Mouse (Mus musculus): Measurements from ENCODE around the gene Kars.

The Kars gene

DNA sequence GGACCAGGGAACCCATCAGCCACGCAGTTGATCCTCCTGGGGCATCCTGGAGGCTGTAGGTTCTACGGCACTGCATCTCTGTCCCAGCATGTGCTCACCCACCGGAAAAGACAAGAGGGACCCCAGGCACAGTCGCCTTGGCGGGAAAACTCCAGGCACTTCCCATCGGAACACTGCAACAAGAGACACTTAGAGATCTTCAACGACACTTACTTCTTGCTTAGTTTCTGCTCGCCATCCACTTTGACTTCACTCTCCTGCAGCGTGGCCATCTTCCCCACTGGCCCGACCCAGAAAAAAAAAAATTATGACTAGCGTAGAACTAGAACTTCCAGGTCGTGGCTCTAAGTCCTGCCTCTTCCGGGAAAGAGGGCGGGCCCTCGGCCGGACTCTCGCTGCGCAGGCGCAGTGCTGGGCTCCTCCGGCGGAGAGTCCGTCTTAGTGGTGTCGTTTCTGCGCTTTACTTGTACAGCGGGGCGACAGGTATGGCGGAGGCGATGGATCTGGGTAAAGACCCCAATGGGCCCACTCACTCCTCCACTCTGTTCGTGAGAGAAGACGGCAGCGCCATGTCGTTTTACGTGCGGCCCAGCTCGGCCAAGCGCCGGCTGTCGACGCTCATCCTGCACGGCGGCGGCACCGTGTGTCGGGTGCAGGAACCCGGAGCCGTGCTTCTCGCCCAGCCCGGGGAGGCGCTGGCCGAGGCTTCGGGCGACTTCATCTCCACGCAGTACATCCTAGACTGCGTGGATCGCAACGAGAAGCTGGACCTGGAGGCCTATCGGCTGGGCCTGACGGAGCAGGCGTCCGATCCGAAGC lies at the start of gene Kars, which contains the start of gene Terf2ip:
Gene Kars, minus strand, starts transcription at position 327 of the 819 bp plus-strand sequence.
Gene Terf2ip, plus strand, starts transcription at position 402 of the 819 bp plus-strand sequence.
- DNase-seq (ENCODE audit: low spot score): peak; percentile 88

DNA sequence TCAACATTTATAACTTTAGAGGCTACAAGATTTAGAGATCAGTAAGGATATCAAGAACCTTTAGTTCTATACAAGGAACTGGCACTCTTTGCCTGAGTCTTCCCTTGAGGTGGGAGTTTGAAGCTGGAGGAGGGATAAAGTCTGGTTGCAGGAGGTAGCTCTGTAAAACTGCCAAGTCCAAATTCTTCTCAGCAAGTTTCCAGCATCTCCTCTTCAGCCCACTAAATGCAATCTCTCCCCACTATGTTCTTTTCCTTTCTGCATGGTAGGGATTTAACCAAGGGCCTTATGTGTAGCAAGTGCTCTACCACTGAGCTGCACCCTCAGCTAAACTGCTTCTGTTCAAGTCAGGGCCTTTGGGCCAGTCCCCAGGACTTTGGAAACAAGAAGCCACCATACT lies 43.3 kb upstream of the Kars start:
- no peak for DNase-seq (ENCODE audit: low spot score)

DNA sequence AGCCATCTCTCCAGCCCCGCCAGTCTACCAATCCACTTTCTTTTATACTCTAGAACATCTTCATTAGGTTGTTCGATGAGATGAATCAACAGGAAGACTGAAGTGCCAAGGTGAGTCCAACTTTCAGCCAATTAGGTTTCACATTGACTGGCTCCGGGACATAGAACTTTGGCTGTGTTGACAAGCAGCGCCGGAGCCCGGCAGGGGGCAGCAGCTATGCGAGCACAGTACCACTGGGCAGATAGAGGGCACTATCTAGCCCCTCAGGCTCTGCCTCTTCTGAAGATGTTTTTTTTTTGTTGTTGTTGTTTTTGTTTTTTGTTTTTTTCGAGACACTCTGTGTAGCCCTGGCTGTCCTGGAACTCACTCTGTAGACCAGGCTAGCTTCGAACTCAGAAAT lies 40.4 kb upstream of the Kars start:
- no peak for DNase-seq (ENCODE audit: low spot score)

DNA sequence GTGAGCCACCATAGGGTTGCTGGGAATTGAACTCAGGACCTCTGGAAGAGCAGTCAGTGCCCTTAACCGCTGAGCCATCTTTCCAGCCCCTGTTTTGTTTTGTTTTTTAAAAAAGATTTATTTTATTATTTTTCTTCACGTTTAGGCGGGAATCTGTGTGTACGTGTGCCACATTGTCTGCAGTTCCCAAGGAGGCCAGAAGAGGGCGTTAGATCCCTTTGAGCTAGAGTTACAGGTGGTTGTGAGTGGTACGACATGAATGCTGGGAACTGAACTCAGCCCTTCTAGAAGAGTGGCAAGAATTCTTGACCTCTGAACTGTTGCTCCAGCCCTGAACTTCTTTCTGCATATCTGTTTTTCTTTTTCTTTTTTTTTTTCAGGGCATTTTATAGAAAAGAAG lies 38.9 kb upstream of the Kars start:
- no peak for DNase-seq (ENCODE audit: low spot score)

DNA sequence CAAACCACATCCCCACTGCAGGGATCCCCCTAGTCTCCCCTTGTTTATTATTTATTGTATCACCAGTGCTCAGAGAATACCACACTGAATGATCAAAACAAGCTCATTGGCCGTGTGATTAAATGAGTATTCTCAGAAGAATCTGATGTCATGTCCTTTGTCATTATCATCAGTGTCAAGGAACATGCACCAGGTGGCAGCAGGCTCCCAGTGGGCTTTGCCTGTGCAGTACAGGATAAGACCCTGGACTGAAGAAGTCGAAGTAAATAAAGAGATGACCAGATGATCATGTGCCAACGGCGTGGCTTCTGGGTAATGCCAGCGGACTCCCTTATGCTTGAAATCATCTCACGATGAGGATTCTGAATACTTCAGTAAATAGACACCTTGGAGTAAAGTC lies 37.2 kb upstream of the Kars start:
- no peak for DNase-seq (ENCODE audit: low spot score)

DNA sequence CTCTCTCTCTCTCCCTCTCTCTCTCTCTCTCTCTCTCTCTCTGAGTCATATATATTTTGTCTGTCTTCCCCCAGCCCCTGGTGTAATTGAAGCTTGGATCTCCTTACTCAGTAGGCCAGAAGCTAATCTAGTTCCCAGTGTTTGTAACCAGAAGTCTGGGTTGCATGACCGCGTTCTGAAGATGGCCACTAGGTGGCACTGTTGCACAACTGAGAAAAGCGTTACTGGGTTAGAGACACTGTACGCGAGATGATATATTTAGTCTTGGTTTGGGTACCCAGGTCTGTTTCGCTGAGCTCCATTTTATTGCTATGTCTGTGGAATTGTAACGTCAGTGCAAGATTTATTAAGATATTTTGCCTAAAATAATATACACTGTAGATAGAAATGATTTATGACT lies 34.8 kb upstream of the Kars start:
- DNase-seq (ENCODE audit: low spot score): peak; percentile 70

DNA sequence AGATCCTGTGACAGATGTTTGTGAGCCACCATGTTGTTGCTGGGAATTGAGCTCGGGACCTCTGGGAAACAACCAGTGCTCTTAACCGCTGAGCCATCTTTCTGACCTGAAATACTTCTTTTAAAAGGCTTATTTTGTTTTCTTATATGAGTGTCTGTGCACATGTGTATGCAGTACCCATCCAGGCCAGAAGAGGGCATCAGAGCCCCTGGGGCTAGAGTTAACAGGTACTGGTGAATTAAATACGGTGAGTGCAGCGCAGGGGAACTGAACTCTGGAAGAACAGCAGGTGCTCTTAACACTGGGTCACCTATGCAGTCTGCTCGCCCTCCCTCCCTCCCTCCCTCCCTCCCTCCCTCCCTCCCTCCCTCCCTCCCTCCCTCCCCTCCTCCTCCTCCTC lies 34.1 kb upstream of the Kars start:
- no peak for DNase-seq (ENCODE audit: low spot score)

DNA sequence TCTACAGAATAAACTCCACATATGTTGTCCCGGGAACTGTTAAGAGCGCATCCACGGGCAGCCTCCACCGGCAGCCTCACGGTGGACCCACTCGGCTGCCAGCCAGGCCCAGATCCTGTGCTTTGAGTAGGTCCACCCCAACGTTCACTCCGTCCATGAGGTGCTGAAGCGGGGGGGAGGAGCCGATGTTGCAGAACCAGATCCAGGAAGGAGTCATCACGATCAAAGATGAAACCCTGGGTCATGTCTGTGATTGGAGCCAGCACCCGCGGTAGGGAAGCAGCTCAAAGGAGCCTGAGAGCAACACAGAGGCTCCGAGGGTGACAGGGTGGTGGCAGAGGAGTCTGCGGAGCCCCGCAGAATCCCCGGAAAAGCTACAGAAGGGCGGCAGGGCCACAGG lies 26.4 kb upstream of the Kars start:
- no peak for DNase-seq (ENCODE audit: low spot score)

DNA sequence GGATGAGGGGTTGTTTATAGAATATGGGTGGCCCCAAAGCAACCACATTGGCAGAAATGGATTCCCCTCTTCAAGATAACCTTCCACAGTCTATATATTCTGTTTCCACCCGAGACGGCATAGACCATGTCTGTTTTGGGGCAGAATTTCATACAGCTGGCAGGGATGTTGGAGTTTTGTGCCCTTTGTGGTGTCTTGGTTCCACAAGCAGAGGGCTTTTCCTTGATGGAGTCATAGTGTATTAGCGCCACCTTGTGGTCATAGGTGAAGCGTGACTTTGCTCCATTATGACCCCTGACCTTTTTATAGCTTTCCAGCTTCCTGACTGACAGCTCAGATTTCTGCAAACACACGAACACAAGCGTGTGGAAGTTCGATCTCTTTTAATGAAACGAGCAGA lies 23.5 kb upstream of the Kars start:
- DNase-seq (ENCODE audit: low spot score): peak; percentile 63

DNA sequence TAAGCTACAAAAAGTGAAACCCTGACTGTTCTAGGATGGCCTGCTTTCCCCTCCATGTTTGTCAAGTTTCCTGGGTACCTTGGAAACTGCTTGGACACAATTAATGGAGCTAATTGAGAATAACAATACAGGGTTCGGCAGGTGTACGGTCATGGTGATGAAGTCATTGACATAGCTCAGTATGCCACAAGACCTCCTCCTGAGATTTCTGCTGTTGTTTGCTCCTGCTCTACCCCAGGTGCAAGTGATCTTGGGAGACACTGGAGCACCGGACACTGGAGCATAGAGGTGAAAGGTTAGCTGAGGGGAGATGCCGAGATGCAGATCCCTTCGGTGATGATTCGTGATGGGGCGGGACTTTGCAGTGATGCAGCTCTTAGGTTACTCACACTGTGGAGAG lies 21.9 kb upstream of the Kars start:
- no peak for DNase-seq (ENCODE audit: low spot score)

DNA sequence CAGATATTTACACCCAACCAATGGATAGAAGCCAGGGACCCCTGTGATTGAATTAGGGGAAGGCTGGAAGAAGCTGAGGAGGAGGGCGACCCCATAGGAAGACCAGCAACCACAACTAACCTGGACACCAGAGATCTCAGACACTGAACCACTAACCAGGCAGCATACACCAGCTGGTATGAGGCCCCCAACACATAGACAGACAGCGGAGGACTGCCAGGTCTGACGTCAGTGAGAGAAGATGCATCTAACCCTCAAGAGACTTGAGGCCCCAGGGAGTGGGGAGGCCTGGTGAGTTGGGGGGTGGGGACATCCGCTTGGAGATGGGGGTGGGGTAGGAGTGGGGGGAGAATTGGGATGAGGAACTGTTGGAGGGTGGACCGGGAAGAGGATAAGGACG lies 19.5 kb upstream of the Kars start:
- no peak for DNase-seq (ENCODE audit: low spot score)

DNA sequence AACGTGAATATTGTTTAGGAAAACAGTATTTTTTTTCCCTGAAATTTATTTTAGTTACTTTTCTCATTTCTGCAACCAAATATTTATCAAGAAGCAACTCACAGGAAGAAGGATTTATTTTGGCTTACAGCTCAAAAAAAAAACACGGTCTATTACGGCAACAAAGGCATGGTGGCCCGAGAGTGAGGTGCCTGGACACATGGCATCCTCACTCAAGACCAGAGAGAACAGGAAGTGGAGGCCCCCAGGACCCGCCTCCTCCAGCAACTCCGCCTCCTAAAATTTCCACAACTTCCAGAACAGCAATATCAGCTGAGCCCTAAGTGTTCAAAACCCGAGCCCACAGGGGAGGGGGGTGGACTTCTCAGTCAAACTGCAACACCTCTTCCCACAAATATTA lies 18.3 kb upstream of the Kars start:
- DNase-seq (ENCODE audit: low spot score): no peak

DNA sequence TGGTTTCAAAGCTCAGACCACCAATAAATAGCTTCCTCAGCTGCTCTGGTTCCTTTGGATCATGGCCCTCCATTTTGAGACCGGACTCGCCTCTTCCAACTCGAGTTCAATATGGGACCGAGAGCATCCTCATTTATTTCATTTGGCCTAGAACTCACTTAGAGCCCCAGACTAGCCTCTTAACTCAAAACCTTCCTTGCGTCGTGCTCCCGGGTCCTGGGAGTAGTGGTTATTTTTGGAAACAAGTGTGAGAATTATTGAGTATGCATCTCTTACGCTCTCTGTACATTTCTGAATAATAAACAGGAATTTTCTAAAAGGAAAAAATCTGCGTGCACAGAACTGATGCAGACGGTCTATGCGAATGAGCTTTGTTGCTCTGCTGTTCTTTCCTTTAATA lies 3.8 kb upstream of the Kars start, which contains the start of gene Gm6793:
Gene Gm6793, minus strand, starts transcription at position 101 of the 400 bp plus-strand sequence.
- no peak for DNase-seq (ENCODE audit: low spot score)

DNA sequence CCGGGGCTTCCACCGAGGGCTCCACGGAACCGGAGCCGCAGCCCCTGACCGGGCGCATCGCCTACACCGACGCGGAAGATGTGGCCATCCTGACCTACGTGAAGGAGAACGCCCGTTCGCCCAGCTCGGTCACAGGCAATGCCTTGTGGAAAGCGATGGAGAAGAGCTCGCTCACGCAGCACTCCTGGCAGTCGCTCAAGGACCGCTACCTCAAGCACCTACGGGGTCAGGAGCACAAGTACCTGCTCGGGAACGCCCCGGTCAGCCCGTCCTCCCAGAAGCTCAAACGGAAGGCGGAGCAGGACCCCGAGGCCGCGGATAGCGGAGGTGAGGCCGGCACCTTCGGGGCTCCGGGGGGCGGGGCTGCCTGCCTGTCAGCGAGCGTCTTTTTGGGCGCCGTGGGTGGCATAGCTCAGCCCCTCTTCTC lies 706 bp upstream of the Kars start:
- DNase-seq (ENCODE audit: low spot score): peak; percentile 39

DNA sequence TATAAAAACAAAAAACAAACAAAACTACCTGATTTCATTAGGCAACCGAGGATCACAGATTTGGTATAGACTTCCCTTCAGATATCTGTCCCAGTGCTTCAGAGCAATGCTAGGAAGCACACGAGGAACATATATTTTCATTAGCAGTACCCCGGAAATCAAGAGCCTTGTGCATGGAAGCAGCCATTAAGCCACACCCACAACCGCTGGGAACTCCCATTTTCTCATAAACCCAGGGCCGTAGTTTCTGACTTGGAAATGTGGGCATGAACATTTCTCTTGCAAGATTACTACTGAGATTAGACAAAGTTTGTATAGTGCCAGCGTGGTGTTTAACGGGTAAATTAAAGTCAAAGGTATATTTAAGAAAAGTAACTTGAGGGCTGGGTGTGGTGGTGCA lies 1.6 kb downstream of the Kars start:
- DNase-seq (ENCODE audit: low spot score): peak; percentile 25

DNA sequence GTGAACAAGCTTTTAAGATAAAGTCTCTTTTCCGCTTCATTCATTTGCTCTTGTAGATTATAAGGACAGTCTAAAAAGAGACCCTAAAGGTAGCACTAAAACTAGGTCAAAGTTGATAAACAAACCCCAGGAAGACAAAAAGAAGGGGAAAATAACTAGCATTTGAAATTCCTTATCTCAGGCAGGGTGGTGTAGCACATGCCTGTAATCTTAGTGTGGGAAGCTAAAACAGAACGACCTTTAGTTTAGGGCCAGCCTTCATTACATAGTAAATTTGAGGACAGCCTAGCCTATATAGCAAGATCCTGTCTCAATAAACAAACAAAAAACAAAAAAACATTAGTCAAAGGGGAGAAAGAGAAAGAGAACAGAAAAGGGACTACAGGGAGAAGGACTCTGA lies 3.5 kb downstream of the Kars start:
- no peak for DNase-seq (ENCODE audit: low spot score)

DNA sequence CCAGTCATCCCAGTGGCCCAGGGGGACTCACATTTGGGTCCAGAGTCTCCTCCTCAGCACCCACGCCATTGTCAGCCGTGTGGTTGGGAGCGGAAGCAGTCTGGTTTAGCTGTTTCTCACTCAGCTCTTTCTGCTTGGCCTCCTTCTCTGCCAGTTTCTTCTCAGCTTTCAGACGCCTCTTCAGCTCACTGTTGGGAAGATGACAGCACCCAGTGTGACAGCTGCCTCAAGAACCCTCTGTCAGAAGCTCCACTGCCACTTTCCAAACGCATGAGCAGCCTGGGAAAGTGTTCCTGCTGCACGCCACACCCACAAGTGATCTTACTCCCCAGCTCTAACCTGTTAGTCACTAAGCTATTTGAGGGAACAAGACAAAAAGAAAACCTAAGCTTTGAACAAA lies 5.5 kb downstream of the Kars start:
- DNase-seq (ENCODE audit: low spot score): no peak

DNA sequence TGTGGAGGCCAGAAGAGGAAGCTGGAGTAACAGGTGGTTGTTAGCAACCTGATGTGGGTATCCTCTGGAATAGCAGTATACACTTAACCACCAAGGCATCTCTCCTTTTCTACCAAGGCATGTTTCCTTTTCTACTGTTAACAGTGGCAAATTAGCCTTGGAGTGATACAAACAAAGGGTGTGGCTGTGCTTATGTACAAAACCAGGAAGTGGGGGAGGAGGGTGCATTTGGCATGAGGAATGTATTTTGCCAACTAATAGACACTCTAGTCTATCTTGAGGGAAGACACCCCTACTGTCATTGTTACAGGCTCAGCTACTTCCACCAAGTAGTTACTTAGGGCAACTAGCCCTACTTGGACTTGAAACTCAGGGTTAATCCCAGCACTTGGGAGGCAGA lies 6.4 kb downstream of the Kars start:
- no peak for DNase-seq (ENCODE audit: low spot score)

DNA sequence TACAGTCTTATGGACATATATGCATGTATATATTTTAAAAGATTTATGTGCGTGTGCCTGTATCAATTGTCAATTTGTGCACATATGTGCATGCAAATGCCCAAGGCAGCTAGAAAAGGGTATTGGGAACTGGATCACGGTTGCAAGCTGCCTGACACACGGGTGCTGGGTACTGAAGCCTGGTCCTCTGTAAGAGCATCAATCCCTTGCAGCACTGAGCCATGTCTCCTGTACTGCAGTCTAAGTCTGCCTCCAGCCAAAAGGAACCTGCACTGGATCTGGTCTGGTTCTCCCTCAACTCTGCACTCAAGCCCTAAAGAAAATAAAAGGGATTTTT lies 18.5 kb downstream of the Kars start:
- DNase-seq (ENCODE audit: low spot score): no peak

DNA sequence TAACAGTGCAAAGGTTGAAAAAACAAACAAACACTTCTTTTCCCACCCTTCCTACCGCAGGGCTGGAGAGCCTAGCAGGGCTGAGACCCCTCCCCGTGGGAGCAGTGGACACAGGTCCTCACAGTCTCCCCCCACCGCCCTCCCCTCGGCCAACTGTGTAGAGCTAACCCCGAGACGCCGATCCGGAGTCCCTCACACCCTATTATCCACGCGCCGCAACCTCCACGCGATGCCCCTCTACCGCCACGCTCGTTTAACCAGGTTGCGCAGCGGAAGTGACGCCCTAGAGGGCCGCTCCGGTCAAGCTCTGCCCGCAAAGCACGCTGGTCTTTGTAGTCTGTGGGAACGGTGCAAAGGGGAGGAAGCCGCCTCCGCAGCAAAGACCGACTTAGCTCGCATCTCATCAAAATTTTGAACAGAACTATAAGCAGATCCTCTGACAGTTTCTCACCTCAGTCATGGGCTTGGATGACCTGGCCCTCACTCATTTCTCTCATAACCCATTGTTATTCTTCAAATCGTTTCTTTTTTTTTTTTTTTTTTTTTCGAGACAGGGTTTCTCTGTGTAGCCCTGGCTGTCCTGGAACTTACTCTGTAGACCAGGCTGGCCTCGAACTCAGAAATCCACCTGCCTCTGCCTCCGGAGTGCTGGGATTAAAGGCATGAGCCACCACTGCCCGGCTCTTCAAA lies 19.0 kb downstream of the Kars start, which contains the start of gene Adat1:
Gene Adat1, minus strand, starts transcription at position 290 of the 690 bp plus-strand sequence.
- peak; percentile 78 for DNase-seq (ENCODE audit: low spot score)

DNA sequence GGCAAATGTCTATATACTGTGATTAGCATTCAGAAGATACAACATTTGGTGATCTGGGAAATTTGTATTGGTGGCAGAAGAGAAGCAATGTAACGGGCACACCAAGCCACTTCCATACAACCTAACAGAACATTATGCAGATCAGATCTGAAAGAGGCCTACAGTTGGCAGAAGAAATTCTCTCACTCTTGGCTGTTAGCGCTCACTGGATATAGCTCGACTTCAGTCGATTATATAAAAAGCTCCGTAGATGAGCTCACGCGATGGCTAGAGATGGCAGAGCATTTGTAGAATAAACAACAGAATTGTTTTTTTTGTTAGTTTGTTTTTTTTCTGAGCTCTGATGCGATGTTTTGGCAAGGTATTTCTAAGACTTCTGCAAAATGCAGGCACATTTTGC lies 19.8 kb downstream of the Kars start:
- no peak for DNase-seq (ENCODE audit: low spot score)

DNA sequence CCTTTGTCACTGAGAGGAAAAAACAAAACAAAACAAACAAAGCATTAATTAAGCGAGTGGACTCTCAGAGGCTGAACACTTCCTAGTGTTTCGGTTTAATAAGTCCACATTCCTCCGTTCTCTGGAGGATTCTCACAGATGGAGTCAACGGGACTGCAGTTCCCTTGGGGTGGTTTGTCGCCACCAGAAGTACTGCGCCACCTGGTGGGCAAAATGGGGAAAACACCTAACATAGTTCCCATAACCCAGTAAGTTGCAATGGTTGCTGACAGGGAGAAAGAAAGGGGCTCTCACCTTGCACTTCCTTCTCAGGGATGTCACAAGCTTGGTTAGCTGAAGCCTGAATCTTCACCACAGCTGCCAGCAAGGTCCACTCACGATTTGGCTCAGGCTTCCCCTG lies 21.2 kb downstream of the Kars start:
- DNase-seq (ENCODE audit: low spot score): peak; percentile 83

DNA sequence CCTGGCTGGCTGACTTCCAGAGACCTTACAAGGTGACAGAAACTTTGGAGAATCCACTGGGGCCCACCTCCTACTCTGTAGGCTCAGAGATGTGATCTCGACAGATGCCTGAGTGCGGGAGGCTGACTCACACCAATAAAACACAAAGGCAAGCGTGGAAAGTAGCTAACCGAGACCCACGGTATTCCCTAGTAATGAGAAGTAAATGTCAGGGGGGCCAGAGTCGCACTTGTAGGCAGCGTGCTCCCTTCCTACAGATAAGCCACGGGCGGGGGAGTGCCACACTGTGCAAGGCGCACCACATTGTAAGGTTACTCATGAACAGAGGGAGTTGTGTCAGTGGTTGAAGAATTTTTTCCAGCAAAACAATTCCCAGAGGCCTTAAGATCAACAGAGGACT lies 26.6 kb downstream of the Kars start:
- DNase-seq (ENCODE audit: low spot score): no peak

DNA sequence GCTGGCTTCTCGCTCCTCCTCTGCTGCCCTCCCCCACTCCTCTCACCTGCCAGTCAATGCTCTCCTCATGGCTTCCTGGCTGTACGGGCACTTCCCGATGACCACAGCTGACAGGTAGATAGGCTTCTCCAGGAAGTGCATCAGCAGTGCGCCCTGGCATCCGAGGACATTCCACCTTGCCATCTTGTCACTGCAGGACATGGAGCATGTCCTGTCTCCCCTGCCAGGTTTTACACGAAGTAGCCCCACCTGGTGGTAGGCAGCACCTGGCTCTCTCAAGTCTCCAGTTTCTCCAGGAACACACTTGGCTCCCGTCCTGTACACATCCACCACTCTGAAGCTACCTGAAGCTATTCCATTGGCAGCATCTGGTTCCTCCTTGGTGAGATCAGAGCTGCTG lies 29.0 kb downstream of the Kars start:
- DNase-seq (ENCODE audit: low spot score): no peak

Measured in c-Kit-positive CD71-positive TER-119-positive erythroid progenitor cells, embryonic 14.5 days (primary cell).